Mouse (Mus musculus) heart, postnatal 0 days (tissue): ENCODE measurements around the gene S100pbp.

Experiments used
- CTCF ChIP-seq: IDR thresholded peaks from 2 replicates; pipeline ENCODE4 v1.5.1; 2016; ENCODE audit warnings: antibody characterized with exemption, control low read depth, low read depth
- EP300 ChIP-seq: IDR thresholded peaks from 2 replicates; pipeline ENCODE4 v1.6.1; 2016; ENCODE audit warnings: antibody characterized with exemption, low read depth

GRCm38 (mm10) chr4:129130755-129131303, 58.7 kb downstream of the S100pbp start:
- TF ChIP-seq CTCF, result no peak
- no peak for TF ChIP-seq EP300
